Mouse (Mus musculus) spleen, postnatal 10 days (tissue): Measurements from ENCODE around the gene Pphln1.

Experiments
- DNase-seq, 2 experiments: peaks; one replicate each; pipeline ENCODE4 v3.0.0; 2021 to 2022; ENCODE audit warnings: low spot score in 2 of 2

Pphln1 gene

GRCm38 (mm10) chr15:93539415-93539814, 141.3 kb downstream of the Pphln1 start:
- DNase-seq: no peak
